Comparison of ENCODE assay signal across 24 mouse cellular contexts in genomic region chr19:60189206-60189605, GRCm38 (mm10). TPM values are rescaled to one million over a fixed set of nuclear protein-coding genes. Genes with fewer than 3 reads are reported as not detected.
DNase-seq lines count a peak whose midpoint lies in the region; ATAC-seq lines count a peak whose summit lies in the region.
"Had no signal": no experiment of that assay in that cellular context is flagged by ENCODE, and none has a peak within 500 bp of the region (broad histone marks: within the 10 kb centered on the region; RNA-seq: fewer than 3 reads in every experiment).

No protein-coding gene starts in this region.

- no peak overlapping the region for H3K4me2 ChIP-seq in midbrain, embryonic 16.5 days (ENCODE audit: low read length)
- no peak overlapping the region for H3K4me2 ChIP-seq in midbrain, embryonic 13.5 days (replicated peaks)
- H3K4me2 ChIP-seq: embryonic facial prominence, embryonic 12.5 days; forebrain, embryonic 12.5 days; limb, embryonic 13.5 days; liver, embryonic 12.5 days; neural tube, embryonic 12.5 days had no signal

- no peak overlapping the region for H3K9ac ChIP-seq in midbrain, embryonic 16.5 days (ENCODE audit: low read depth, low read length)
- no peak overlapping the region for H3K9ac ChIP-seq in midbrain, embryonic 13.5 days (replicated peaks)
- H3K9ac ChIP-seq: embryonic facial prominence, embryonic 12.5 days; forebrain, embryonic 12.5 days; limb, embryonic 13.5 days; liver, embryonic 12.5 days; neural tube, embryonic 12.5 days had no signal

- no peak overlapping the region for H3K4me3 ChIP-seq in midbrain, embryonic 10.5 days
- H3K4me3 ChIP-seq in midbrain, embryonic 16.5 days (ENCODE audit: low read depth, low read length), result no peak overlapping the region
- no peak overlapping the region for H3K4me3 ChIP-seq in midbrain, embryonic 13.5 days (replicated peaks)
- H3K4me3 ChIP-seq: embryonic facial prominence, embryonic 12.5 days; forebrain, embryonic 12.5 days; heart, embryonic 10.5 days; limb, embryonic 13.5 days; liver, embryonic 12.5 days; neural tube, embryonic 12.5 days had no signal

- peaks cover 25% of the 10 kb centered on the region for H3K4me1 ChIP-seq in midbrain, embryonic 10.5 days
- peaks cover 3% of the 10 kb centered on the region for H3K4me1 ChIP-seq in midbrain, embryonic 16.5 days (ENCODE audit: control insufficient read depth, insufficient read depth, low read length)
- peaks cover 16% of the 10 kb centered on the region for H3K4me1 ChIP-seq in midbrain, embryonic 13.5 days (replicated peaks)
- H3K4me1 ChIP-seq: embryonic facial prominence, embryonic 12.5 days; heart, embryonic 10.5 days; limb, embryonic 13.5 days had no signal

- H3K9me3 ChIP-seq in midbrain, embryonic 10.5 days (replicated peaks), result no peaks in the 10 kb centered on the region
- no peaks in the 10 kb centered on the region for H3K9me3 ChIP-seq in midbrain, embryonic 16.5 days (replicated peaks; ENCODE audit: control insufficient read depth, low read length, poor library complexity, severe bottlenecking)
- H3K9me3 ChIP-seq in midbrain, embryonic 13.5 days, result no peaks in the 10 kb centered on the region
- H3K9me3 ChIP-seq: embryonic facial prominence, embryonic 12.5 days; forebrain, embryonic 12.5 days; heart, embryonic 10.5 days; limb, embryonic 13.5 days; liver, embryonic 12.5 days; neural tube, embryonic 12.5 days had no signal

- no peaks in the 10 kb centered on the region for H3K27me3 ChIP-seq in midbrain, embryonic 10.5 days (ENCODE audit: low read depth, poor library complexity, severe bottlenecking)
- H3K27me3 ChIP-seq in midbrain, embryonic 16.5 days (ENCODE audit: control insufficient read depth, insufficient read depth, low read depth, low read length), result no peaks in the 10 kb centered on the region
- H3K27me3 ChIP-seq in midbrain, embryonic 13.5 days, result no peaks in the 10 kb centered on the region
- H3K27me3 ChIP-seq: embryonic facial prominence, embryonic 12.5 days; forebrain, embryonic 12.5 days; limb, embryonic 13.5 days; liver, embryonic 12.5 days; neural tube, embryonic 12.5 days had no signal

- peaks cover 14% of the 10 kb centered on the region for H3K36me3 ChIP-seq in midbrain, embryonic 10.5 days
- H3K36me3 ChIP-seq in midbrain, embryonic 16.5 days (ENCODE audit: control insufficient read depth, insufficient read depth, low read length), result no peaks in the 10 kb centered on the region
- H3K36me3 ChIP-seq in midbrain, embryonic 13.5 days, result peaks cover 12% of the 10 kb centered on the region; the same call in 1 of the 2 replicates
- H3K36me3 ChIP-seq: neural tube, embryonic 12.5 days had no signal

- ATAC-seq in midbrain, embryonic 16.5 days, result no peak
- ATAC-seq in midbrain, embryonic 13.5 days, result 0 out of 2 replicates have a peak, but pooled peaks have one; percentile 69
- ATAC-seq in activated CD4-positive, CD25-positive, alpha-beta regulatory T cell, adult 4 months, result no peak
- ATAC-seq: liver, embryonic 12.5 days had no signal

- WGBS in midbrain, embryonic 10.5 days, result 16% methylated on average over 2 of the region's 2 CpGs
- WGBS in midbrain, embryonic 16.5 days, result 10% methylated on average over 2 of the region's 2 CpGs
- WGBS in midbrain, embryonic 13.5 days, result 3% methylated on average over 2 of the region's 2 CpGs

- peak; percentile 25 for DNase-seq in midbrain, embryonic 10.5 days (ENCODE audit: low spot score)
- peak; percentile 22 for DNase-seq in WW6 (ENCODE audit: low read depth, low spot score)
- no peak for DNase-seq in thymus, postnatal 0 days (ENCODE audit: low spot score)
- DNase-seq in left cerebral cortex, adult 18-20 months (ENCODE audit: low spot score in 2 of 2), result no peak
- DNase-seq: adrenal gland, adult 2 months; cerebellum, adult 11-12 months; cerebellum, postnatal 14 days; heart, postnatal 4 days; kidney, adult 18-20 months; kidney, postnatal 10 days; lung, adult 18-20 months; lung, postnatal 10 days; right cerebral cortex, adult 18-20 months; right cerebral cortex, postnatal 4 days; thymus, postnatal 25 days had no signal

- no peak overlapping the region for H3K27ac ChIP-seq in midbrain, embryonic 10.5 days (replicated peaks)
- no peak overlapping the region for H3K27ac ChIP-seq in midbrain, embryonic 16.5 days (ENCODE audit: low read length)
- no peak overlapping the region for H3K27ac ChIP-seq in midbrain, embryonic 13.5 days
- H3K27ac ChIP-seq: embryonic facial prominence, embryonic 12.5 days; forebrain, embryonic 12.5 days; heart, embryonic 10.5 days; limb, embryonic 13.5 days; liver, embryonic 12.5 days; neural tube, embryonic 12.5 days had no signal

RNA-seq across cellular contexts. Expression of gene Fam204a, which starts 37.3 kb away (rescaled TPM):
- polyA plus RNA-seq in midbrain, embryonic 10.5 days (2016; fragmentation: Nextera tagmentation; extraction: Ambion mirVana), result 59.2 and 66.6 TPM in 2 replicates
- 68.6 and 78.2 TPM in 2 replicates for polyA plus RNA-seq in midbrain, embryonic 16.5 days (2015; fragmentation: Nextera tagmentation; extraction: Ambion mirVana)
- 98.4 and 104 TPM in 2 replicates for polyA plus RNA-seq in midbrain, embryonic 13.5 days (2015; fragmentation: Nextera tagmentation; extraction: Ambion mirVana)
- polyA plus RNA-seq in activated CD4-positive, CD25-positive, alpha-beta regulatory T cell, adult 4 months (2017; shearing (Covaris generic)), result 10 to 100 TPM; 64.6 to 69.0 TPM
- 57.5 and 76.0 TPM in 2 replicates for polyA plus RNA-seq in thymus, postnatal 0 days (2015; fragmentation: Nextera tagmentation; extraction: Ambion mirVana)
- 10 to 100 TPM; 24.3 to 31.3 TPM for total RNA-seq in left cerebral cortex, adult 18-20 months (2021)

Comparison
In these comparisons a context has a peak if more than half of its experiments do, and no peak if none do; other contexts are left out.
1. DNase-seq: peak in midbrain, embryonic 10.5 days (single experiment) and WW6 (single experiment); none in thymus, postnatal 0 days (single experiment) and left cerebral cortex, adult 18-20 months (0 of 2).